Mouse (Mus musculus): Measurements from ENCODE around the gene Vps29. TPM values are rescaled to one million over a fixed set of nuclear protein-coding genes. Genes with fewer than 3 reads are reported as not detected.

Vps29 gene
- polyA plus RNA-seq, 1 experiment from 2014 or later: 220 TPM

- WGBS: 80% methylated on average over 8 of the region's 8 CpGs
- Histone ChIP-seq H3K27me3 (ENCODE audit: control insufficient read depth, insufficient read depth, low read length) (no peaks in the 10 kb centered on the region), H3K4me1 (replicated peaks; ENCODE audit: control insufficient read depth, insufficient read depth, low read length) (no peaks in the 10 kb centered on the region), H3K9me3 (ENCODE audit: control insufficient read depth, low read length) (no peaks in the 10 kb centered on the region), H3K27ac (ENCODE audit: low read depth, low read length) (no peak overlapping the region), H3K4me2 (replicated peaks; ENCODE audit: low read depth, low read length) (no peak overlapping the region), H3K9ac (ENCODE audit: low read depth, low read length) (no peak overlapping the region), H3K36me3 (ENCODE audit: control insufficient read depth, insufficient read depth, low read length) (no peaks in the 10 kb centered on the region), H3K4me3 (ENCODE audit: low read depth, low read length) (no peak overlapping the region)
- ATAC-seq (ENCODE audit: low FRiP score) (no peak), DNase-seq (ENCODE audit: low spot score) (no peak)
Observed at GRCm38 (mm10) chr5:122325477-122325876, 28.7 kb upstream of the Vps29 start.

- Histone ChIP-seq H3K27ac (ENCODE audit: low read depth, low read length) (no peak overlapping the region), H3K4me2 (replicated peaks; ENCODE audit: low read depth, low read length) (no peak overlapping the region), H3K9me3 (ENCODE audit: control insufficient read depth, low read length) (no peaks in the 10 kb centered on the region), H3K4me1 (replicated peaks; ENCODE audit: control insufficient read depth, insufficient read depth, low read length) (no peaks in the 10 kb centered on the region), H3K4me3 (ENCODE audit: low read depth, low read length) (no peak overlapping the region), H3K9ac (ENCODE audit: low read depth, low read length) (no peak overlapping the region), H3K27me3 (ENCODE audit: control insufficient read depth, insufficient read depth, low read length) (no peaks in the 10 kb centered on the region), H3K36me3 (ENCODE audit: control insufficient read depth, insufficient read depth, low read length) (no peaks in the 10 kb centered on the region)
- ATAC-seq (ENCODE audit: low FRiP score): no peak
- 97% methylated on average over 3 of the region's 3 CpGs for WGBS
- no peak for DNase-seq (ENCODE audit: low spot score)
Observed at GRCm38 (mm10) chr5:122327283-122327682, 26.9 kb upstream of the Vps29 start.

- no peak for ATAC-seq (ENCODE audit: low FRiP score)
- no peaks in the 10 kb centered on the region for H3K9me3 ChIP-seq (ENCODE audit: control insufficient read depth, low read length)
- no peak for DNase-seq (ENCODE audit: low spot score)
- no peak overlapping the region for H3K27ac ChIP-seq (ENCODE audit: low read depth, low read length)
- H3K27me3 ChIP-seq (ENCODE audit: control insufficient read depth, insufficient read depth, low read length): no peaks in the 10 kb centered on the region
- H3K4me2 ChIP-seq (replicated peaks; ENCODE audit: low read depth, low read length): no peak overlapping the region
- H3K36me3 ChIP-seq (ENCODE audit: control insufficient read depth, insufficient read depth, low read length): no peaks in the 10 kb centered on the region
- WGBS: 87% methylated on average over 4 of the region's 4 CpGs
- H3K4me3 ChIP-seq (ENCODE audit: low read depth, low read length): no peak overlapping the region
- no peaks in the 10 kb centered on the region for H3K4me1 ChIP-seq (replicated peaks; ENCODE audit: control insufficient read depth, insufficient read depth, low read length)
- H3K9ac ChIP-seq (ENCODE audit: low read depth, low read length): no peak overlapping the region
Observed at GRCm38 (mm10) chr5:122330269-122330668, 23.9 kb upstream of the Vps29 start.

- no peaks in the 10 kb centered on the region for H3K36me3 ChIP-seq (ENCODE audit: control insufficient read depth, insufficient read depth, low read length)
- no peak overlapping the region for H3K4me3 ChIP-seq (ENCODE audit: low read depth, low read length)
- no peak overlapping the region for H3K27ac ChIP-seq (ENCODE audit: low read depth, low read length)
- no peak overlapping the region for H3K9ac ChIP-seq (ENCODE audit: low read depth, low read length)
- ATAC-seq (ENCODE audit: low FRiP score) (no peak), DNase-seq (ENCODE audit: low spot score) (no peak)
- H3K27me3 ChIP-seq (ENCODE audit: control insufficient read depth, insufficient read depth, low read length): no peaks in the 10 kb centered on the region
- no peak overlapping the region for H3K4me2 ChIP-seq (replicated peaks; ENCODE audit: low read depth, low read length)
- no peaks in the 10 kb centered on the region for H3K9me3 ChIP-seq (ENCODE audit: control insufficient read depth, low read length)
- H3K4me1 ChIP-seq (replicated peaks; ENCODE audit: control insufficient read depth, insufficient read depth, low read length): no peaks in the 10 kb centered on the region
- 72% methylated on average over 3 of the region's 3 CpGs for WGBS
Observed at GRCm38 (mm10) chr5:122334682-122335081, 19.5 kb upstream of the Vps29 start.

GRCm38 (mm10) chr5:122336554-122337294 lies 17.4 kb upstream of the Vps29 start:
- Histone ChIP-seq H3K4me1 (replicated peaks; ENCODE audit: control insufficient read depth, insufficient read depth, low read length) (no peaks in the 10 kb centered on the region), H3K27me3 (ENCODE audit: control insufficient read depth, insufficient read depth, low read length) (no peaks in the 10 kb centered on the region), H3K27ac (ENCODE audit: low read depth, low read length) (no peak overlapping the region), H3K9me3 (ENCODE audit: control insufficient read depth, low read length) (no peaks in the 10 kb centered on the region), H3K4me3 (ENCODE audit: low read depth, low read length) (no peak overlapping the region), H3K9ac (ENCODE audit: low read depth, low read length) (no peak overlapping the region), H3K4me2 (replicated peaks; ENCODE audit: low read depth, low read length) (no peak overlapping the region), H3K36me3 (ENCODE audit: control insufficient read depth, insufficient read depth, low read length) (no peaks in the 10 kb centered on the region)
- DNase-seq (ENCODE audit: low spot score): no peak
- WGBS: 89% methylated on average over 7 of the region's 7 CpGs
- ATAC-seq (ENCODE audit: low FRiP score): no peak

GRCm38 (mm10) chr5:122342874-122343273 lies 11.3 kb upstream of the Vps29 start:
- Histone ChIP-seq H3K4me1 (replicated peaks; ENCODE audit: control insufficient read depth, insufficient read depth, low read length) (no peaks in the 10 kb centered on the region), H3K27me3 (ENCODE audit: control insufficient read depth, insufficient read depth, low read length) (no peaks in the 10 kb centered on the region), H3K4me3 (ENCODE audit: low read depth, low read length) (no peak overlapping the region), H3K36me3 (ENCODE audit: control insufficient read depth, insufficient read depth, low read length) (no peaks in the 10 kb centered on the region), H3K4me2 (replicated peaks; ENCODE audit: low read depth, low read length) (no peak overlapping the region), H3K9ac (ENCODE audit: low read depth, low read length) (no peak overlapping the region), H3K27ac (ENCODE audit: low read depth, low read length) (no peak overlapping the region), H3K9me3 (ENCODE audit: control insufficient read depth, low read length) (no peaks in the 10 kb centered on the region)
- 76% methylated on average over 1 of the region's 1 CpGs for WGBS
- DNase-seq (ENCODE audit: low spot score) (no peak), ATAC-seq (ENCODE audit: low FRiP score) (no peak)

- Histone ChIP-seq H3K9ac (ENCODE audit: low read depth, low read length) (no peak overlapping the region), H3K4me2 (replicated peaks; ENCODE audit: low read depth, low read length) (no peak overlapping the region), H3K36me3 (ENCODE audit: control insufficient read depth, insufficient read depth, low read length) (no peaks in the 10 kb centered on the region), H3K4me1 (replicated peaks; ENCODE audit: control insufficient read depth, insufficient read depth, low read length) (no peaks in the 10 kb centered on the region), H3K27ac (ENCODE audit: low read depth, low read length) (no peak overlapping the region), H3K9me3 (ENCODE audit: control insufficient read depth, low read length) (no peaks in the 10 kb centered on the region), H3K27me3 (ENCODE audit: control insufficient read depth, insufficient read depth, low read length) (no peaks in the 10 kb centered on the region), H3K4me3 (ENCODE audit: low read depth, low read length) (no peak overlapping the region)
- ATAC-seq (ENCODE audit: low FRiP score): no peak
- WGBS: 64% methylated on average over 7 of the region's 7 CpGs
- DNase-seq (ENCODE audit: low spot score): no peak
Observed at GRCm38 (mm10) chr5:122343768-122344167, 10.4 kb upstream of the Vps29 start.

- ATAC-seq (ENCODE audit: low FRiP score): no peak
- no peak overlapping the region for H3K9ac ChIP-seq (ENCODE audit: low read depth, low read length)
- H3K4me3 ChIP-seq (ENCODE audit: low read depth, low read length): no peak overlapping the region
- no peaks in the 10 kb centered on the region for H3K4me1 ChIP-seq (replicated peaks; ENCODE audit: control insufficient read depth, insufficient read depth, low read length)
- no peak overlapping the region for H3K27ac ChIP-seq (ENCODE audit: low read depth, low read length)
- WGBS: 7% methylated on average over 5 of the region's 5 CpGs
- no peaks in the 10 kb centered on the region for H3K27me3 ChIP-seq (ENCODE audit: control insufficient read depth, insufficient read depth, low read length)
- H3K4me2 ChIP-seq (replicated peaks; ENCODE audit: low read depth, low read length): no peak overlapping the region
- H3K9me3 ChIP-seq (ENCODE audit: control insufficient read depth, low read length): no peaks in the 10 kb centered on the region
- DNase-seq (ENCODE audit: low spot score): peak; percentile 87
- no peaks in the 10 kb centered on the region for H3K36me3 ChIP-seq (ENCODE audit: control insufficient read depth, insufficient read depth, low read length)
Observed at GRCm38 (mm10) chr5:122344260-122344659, 9.9 kb upstream of the Vps29 start.

- no peak for DNase-seq (ENCODE audit: low spot score)
Observed at GRCm38 (mm10) chr5:122345777-122346176, 8.4 kb upstream of the Vps29 start.

More at GRCm38 (mm10) chr5:122345777-122346176, 8.4 kb upstream of the Vps29 start:
- Histone ChIP-seq H3K27ac (ENCODE audit: low read depth, low read length) (no peak overlapping the region), H3K4me2 (replicated peaks; ENCODE audit: low read depth, low read length) (no peak overlapping the region), H3K9me3 (ENCODE audit: control insufficient read depth, low read length) (no peaks in the 10 kb centered on the region), H3K4me3 (ENCODE audit: low read depth, low read length) (no peak overlapping the region), H3K4me1 (replicated peaks; ENCODE audit: control insufficient read depth, insufficient read depth, low read length) (no peaks in the 10 kb centered on the region), H3K27me3 (ENCODE audit: control insufficient read depth, insufficient read depth, low read length) (no peaks in the 10 kb centered on the region), H3K9ac (ENCODE audit: low read depth, low read length) (no peak overlapping the region), H3K36me3 (ENCODE audit: control insufficient read depth, insufficient read depth, low read length) (no peaks in the 10 kb centered on the region)
- ATAC-seq (ENCODE audit: low FRiP score): no peak
- 81% methylated on average over 4 of the region's 4 CpGs for WGBS
